Mouse (Mus musculus): Measurements from ENCODE around the gene Crnkl1.
A peak's percentile ranks its signal among the peaks of the same experiment; 100 is the strongest.
"Not testable (repeated sequence)": the region's sequence is repeated elsewhere in the genome, so short reads cannot be mapped to it uniquely, and the experiment has no call there.

Crnkl1 gene

DNA sequence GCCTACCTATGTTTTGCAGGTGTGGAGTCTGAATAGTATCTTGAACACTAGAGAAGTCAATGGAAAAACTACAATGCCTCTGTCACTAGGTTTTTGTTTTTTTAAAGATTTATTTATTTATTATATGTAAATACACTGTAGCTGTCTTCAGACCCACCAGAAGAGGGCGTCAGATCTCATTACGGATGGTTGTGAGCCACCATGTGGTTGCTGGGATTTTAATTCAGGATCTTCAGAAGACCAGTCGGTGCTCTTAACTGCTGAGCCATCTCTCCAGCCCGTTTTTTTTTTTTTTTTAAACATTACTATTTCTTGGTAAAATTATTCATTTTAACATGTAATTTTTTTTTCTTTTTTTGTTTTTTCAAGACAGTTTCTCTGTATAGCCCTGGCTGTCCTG is 28.9 kb downstream of the Crnkl1 start:
- DNase-seq = not testable (repeated sequence)

DNA sequence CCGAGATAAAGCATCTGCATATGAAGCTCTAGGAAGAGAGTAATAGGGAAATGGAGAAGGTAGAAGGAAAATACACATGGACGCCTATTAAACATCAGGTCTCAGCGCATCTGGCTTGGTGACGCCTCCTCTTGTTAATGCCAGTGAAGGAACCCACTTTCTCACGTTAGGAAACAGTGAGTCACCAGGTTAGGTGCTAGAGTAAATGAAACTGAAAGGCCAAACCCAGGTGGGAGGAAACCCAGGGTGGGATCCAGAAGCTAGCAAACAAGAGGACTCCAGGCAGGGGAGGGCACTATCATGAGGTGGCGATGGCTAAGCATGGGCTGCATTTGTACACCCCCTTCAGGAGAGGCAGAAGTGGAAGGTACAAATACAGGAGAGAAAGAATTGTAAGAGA is 29.7 kb downstream of the Crnkl1 start:
- no peak for DNase-seq

DNA sequence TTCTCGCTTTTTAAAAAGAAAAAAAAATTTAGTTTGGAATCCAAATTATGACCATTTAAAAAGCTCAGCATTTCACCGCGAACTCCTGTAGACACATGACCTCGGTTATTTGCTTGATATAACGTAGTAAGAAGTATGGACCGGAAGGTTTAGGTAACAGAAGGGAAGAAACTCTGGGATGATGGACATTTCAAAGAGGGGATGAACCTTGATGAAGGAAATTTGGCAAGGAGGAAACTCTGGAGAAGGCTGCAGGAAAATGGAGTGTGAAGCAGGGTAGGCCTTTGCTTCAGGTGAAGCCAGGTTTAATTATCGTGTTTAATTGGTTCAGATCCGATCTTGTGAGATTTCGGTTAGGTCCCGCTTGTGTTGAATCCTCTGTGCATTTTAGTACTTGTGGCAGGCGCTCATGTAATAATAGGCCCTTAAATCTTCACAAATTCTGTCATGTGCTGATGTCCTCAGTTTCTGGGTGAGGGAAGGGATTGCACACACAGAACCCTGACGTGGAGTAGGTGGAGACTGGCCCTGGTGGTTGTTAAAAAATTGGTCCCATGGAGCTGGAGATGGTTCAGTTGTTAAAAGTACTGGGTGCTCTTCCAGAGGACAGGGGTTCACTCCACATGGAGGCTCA is 30.7 kb downstream of the Crnkl1 start:
- DNase-seq = no peak

DNA sequence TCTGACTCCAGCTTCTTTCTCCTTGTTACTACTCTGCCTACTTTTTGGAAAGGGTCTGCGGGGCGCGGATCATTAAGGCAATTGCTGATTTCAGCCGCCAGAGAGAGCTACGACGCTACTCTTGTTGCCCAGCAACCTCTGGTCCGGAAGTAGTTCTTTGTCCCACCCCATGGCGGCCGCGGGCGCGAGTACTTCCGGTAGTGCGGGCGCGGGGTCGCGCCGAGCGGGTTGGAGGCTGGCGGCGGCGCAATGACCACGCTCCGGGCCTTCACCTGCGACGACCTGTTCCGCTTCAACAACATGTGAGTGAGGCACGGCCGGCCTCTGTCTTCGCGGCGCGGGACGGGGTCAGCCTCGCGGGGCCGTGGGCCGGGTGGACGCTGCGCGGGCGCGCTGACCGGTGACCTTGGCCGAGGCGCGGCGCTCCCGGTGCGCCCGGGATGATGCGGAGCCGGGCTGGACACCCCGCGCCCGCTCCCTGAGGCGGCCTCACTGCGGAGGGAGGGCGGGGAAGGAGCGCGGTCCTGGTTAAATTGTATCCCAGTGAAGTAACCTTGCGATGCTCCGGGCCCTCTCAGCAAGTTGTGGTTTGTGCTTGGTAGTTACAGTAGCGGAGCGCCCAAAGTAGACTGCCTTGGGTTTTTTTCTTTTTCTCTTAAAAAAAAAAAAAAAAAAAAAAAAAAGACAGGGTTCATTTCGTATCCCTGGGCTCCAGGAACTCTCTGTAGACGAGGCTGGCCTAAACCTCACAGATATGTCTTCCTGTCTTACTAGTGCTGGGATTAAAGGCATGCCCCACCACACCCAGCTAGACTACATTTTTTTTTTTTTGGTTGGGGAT is 31.5 kb downstream of the Crnkl1 start:
- DNase-seq = peak; percentile 94

DNA sequence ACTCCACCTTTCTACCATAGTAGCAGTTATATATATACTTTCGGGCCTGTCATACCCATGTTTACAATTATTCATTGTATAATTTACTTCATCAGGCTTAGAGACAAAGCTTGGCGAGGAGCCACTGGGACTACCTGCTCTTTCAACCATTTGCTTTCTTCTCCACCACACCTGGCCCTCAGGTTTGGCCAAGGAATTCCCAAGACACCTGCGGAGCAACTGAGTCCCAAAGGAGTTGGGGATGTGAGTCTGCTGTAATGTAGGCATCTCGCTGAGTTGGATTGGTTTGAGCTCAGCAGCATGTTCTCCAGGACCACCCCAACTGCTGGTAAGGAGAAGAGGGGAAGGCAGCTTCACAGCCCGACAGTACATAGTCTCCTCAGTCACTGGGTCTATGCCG is 33.0 kb downstream of the Crnkl1 start, which contains the start of gene Naa20:
Naa20 (plus strand) TSS at position 239 of the 400 bp plus-strand sequence.
- no peak for DNase-seq

DNA sequence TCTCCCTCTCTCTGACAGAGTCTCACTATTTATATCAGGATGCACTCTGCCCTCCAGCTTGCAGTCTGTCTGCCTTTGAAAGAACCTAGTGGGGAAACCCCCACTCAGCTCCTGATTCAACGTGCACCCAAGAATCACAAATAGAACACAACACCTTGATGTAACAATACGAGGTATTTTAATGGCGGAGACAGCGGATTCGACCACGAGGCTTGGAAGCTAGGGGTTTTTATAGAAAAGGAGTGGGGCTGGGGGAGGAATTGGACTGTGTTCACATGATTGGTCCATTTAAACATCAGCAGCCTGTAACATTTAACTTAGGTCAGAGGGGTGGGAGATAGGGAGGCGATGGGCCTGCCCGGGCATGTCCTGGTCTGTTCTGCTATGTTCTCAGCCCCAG is 34.5 kb downstream of the Crnkl1 start:
- DNase-seq = not testable (repeated sequence)

DNA sequence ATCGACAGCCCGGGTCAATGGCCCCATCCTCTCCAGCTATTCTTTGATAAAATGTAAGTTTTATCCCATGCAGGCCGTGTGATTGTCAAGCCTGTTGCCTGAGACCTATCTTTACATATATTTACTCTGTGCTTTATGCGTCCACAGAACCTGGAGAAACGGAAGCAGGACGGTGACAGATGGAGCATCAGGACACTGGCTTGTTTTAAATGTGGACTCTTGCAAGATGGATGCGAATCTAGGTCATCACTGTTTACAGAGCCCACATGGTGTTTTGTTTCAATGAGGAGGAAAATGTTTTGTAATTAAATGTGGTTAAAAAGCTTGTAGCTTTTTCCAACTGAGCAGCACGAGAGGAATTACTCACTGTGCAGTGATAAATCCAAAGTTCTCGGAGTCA is 36.7 kb downstream of the Crnkl1 start:
- no peak for DNase-seq

DNA sequence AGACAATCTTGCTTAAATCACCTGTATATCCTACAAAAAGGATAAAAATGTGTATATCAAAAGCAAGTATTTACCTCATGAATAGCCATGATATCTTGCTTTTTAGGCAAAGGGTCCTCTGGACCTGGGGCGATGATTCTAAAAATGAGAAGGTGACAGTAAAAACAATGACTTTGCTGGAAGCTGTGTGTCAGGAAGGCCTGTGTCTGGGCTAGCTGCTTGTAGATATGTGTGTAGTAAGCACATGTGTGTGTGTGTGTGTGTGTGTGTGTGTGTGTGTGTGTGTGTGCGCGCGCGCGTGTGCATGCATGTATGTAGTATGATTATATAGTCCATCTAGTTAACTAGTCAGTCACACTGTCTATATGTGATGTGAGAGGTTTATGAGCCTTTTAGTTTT is 41.1 kb downstream of the Crnkl1 start:
- DNase-seq = no peak

DNA sequence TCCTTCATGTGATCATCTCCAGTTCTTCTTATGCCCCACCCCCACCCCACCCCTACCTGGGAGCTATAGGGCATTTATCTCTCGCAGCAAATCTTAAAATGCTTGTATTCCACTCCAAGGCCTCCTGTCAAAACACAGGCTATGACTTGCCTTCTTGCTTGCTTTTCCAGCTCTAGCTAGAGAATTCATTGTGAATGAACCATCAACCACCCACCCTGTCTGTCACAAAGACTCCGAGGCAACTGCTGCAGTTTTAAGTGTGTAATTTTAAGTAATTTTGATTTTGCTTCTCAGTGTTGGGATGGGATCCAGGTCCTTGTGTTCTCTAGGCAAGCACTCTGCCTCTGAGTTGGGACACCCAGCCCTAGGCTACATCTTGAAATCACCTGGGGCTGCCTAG is 44.2 kb downstream of the Crnkl1 start:
- no peak for DNase-seq

DNA sequence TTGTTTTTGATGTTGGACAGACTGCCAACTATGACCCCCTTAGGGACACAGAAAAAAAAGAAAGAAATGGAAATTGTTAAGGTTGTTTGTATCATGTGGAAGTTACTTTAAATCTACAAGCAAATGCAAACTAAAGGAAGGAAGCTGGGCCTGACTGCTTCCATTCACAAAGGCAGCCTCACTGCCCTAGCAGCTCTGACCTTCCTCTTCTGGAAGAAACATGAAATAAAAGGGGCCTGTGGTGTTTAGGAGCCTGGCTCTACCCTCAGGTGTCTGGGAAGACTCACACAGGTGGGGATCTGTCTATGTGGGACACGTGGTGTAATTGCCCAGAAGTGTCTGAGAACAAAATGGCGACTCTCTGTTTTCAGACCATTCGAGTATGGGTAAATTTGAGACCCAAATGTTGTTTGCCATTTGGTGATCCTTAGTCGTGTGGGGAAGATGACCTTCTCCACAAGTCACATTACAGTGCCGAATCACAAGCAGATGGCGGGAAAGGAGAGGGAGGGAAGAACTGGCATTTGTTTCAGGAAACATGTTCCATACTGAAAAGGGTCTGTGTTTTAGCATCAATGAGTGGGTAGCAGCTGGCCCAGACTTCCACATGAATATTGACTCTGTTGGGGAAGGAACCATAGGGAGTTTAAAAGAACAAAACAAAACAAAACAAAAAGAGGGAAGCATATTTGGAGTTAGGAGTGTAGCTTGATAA is 45.9 kb downstream of the Crnkl1 start:
- DNase-seq = no peak

DNA sequence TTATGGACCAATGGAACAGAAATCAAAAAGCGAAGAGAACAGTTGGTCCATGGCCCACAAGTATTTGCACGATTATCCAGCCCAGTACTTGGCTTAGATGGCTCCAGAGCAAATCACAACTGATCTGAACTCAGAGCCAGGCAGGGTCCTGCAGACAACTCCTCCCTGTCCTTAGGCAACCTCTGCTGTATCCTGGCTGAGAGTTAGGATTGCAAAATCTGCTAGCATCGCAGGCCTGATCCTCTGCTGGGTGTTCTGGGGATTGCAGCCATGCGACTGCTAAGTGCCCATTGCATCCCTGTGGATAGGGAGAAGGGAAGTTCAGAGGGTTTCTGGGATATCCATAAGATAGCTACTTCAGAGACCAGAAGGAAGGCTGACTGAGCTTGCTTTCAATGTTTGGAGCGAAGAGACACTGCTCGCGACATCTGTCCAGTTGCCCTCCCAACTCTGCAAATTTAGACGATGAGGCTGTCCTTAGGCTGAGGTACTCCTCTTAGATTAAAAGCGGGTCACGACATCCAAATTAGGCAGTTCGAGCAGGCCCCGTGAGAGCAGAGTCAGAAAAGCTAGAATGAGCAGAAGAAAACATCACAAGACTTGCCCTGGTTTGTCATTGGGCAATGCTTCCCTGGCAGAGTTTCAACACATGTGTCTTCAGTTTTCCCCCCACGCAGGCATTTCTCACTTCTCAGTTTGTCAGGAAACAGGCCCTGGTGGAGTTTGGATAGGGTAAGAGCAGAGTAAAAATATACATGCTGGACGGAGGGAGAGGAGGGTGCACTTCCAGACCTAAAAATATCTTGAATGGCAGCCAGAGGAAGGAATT is 46.7 kb downstream of the Crnkl1 start:
- DNase-seq = peak; percentile 88

DNA sequence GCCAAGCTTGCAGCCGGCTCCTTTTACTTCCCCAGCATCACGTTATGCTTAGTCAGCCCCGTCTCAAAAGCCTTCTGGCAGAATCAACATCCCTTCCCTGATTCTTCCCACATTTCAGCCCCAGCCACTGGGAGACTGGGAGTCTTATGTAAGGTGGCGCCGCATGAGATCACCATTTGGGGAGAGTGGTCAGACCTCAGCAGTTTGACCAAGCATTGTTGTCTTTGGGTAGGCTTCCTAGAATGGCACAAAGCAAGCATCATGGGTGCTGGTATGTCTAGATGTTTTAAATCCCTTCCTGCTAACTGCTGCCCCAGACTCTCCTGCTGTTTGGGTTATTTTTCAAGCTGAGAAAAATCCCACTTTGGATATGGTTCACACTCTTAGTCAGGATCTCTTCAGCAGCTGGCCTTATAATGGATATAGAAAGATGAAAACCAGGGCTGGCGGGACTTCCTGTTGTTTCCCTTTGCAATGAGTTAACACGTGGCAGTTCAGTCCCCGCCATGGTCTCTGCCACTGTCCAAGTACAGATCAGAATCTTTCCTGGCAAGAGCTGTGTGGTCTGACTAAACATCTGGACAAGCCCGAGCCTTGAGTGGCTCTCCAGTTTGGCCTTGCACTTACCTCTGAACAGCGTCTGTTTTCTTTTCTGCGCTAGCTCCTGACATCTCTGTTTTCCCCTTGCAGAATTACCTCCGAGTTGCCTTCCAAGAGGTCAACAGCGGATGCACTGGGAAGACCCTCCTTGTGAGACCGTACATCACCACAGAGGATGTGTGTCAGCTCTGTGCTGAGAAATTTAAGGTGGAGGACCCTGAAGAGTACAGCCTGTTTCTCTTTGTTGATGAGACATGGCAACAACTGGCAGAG is 49.7 kb downstream of the Crnkl1 start:
- peak; percentile 59 for DNase-seq

DNA sequence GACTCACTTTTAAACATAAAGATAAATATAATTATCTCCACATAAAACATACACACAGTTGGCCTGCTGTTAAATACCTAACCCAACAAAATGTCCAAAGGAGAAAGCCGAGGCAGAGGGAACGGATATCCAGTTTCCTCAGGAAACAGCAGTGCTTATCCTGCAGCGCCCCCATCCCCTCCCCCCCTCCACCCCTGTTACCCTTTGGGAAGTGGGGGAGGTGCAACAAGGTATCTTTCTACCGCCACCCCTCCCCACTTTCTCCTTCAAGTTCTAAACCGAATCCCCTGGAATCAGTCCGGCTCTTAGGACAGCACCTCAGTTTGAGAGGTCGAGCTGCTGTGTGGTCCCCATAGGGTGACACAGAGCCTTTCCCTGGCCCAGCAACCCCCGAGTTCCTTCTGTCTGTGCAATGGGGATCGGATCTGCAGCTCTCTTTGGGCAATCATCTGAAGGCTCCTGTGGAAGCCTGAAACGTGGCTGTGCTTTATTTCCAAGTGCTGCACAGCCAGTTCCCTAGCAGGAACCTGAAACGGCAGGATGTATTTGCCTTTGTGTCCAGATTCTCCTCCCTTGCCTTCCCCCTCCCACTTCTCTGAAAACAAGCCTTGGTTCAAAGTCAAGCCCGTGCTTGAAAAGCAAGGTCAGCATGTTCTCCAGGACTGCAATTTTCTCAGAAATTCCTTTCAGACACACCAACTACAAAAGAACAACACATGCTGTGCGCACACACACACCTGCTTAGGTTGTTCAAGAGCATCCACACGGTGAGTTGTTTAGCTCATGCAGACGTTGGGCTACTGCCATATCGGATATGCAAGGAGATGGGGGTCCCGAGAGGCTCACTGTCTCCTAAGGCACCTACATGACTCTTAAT is 50.5 kb downstream of the Crnkl1 start:
- no peak for DNase-seq

DNA sequence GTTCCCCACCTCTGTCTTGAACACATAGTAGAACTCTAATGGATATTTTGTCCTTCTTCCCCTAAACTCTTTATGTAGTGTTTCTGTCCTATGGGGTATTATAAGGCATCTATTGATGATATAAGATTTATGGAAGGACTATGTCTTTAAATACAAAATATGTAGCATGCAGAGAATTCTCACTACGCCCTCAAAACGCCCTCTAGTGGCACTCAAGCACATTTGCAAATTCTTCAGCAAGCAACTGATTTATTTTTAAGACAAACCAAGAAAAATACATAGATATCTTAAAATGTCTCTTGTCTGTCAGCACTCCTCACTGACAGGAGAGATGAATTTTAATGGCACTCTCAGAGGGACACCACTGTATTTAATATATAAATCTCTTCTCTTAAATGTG is 52.4 kb downstream of the Crnkl1 start:
- DNase-seq = no peak

DNA sequence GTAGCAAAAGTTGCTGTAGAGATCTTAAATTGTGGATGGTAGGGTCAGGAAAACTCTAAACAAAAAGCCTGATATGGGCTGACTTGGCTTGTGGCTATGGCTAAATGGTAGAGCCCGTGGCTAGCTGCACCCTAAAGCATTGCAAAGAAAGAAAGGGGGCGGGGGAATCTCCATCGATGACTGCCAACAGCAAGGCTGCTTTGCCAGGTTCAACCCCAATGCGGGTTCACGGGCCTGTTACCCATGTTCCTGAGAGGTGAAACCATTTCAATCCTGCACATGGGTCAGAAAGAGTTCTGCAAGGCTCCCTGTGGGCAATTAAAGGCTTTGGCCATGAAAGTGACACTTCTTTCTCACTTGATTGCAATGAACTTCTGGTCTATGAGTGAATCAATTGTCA is 52.9 kb downstream of the Crnkl1 start:
- DNase-seq = no peak

DNA sequence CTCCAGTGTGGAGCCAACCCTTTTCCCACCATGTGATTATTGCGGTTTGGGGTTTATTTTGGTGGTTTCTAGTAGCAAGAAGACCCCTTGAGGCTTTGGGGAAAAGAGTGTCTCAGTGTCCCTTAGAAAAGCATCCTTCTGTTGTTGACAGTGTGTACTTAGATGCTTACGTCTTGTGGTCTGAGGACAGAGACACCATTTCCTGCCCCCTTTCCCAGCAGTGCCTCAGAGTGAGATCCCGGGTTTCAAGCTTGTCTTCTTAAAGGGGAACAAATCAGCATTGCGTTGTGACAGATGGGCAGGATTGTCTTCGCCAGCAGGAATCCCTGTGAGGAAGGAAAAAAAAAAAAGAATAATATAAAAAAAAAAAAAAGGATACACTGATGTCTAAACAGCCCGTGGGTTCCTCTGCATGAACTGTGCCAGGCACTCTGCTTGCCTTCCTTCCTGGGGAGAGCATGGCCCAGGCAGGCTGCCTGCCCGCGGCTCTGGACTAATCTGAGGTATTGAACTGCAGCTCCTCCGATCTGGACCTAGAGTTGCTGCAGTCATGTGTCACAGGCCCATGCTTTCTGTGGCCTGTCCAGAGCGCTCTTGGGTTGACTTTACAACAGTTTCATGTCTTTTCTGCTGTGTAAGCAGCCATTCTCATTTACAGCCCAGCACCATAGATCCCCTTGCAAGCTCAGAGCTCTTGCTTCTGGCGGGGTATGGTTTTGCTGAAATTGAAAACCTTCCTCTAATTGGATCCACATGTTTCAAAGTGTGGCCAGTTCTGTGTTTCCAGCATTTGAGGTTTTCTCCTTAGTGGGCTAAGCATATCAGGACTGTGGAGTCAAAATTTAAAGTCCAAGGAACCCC is 53.7 kb downstream of the Crnkl1 start:
- peak; percentile 36 for DNase-seq

DNA sequence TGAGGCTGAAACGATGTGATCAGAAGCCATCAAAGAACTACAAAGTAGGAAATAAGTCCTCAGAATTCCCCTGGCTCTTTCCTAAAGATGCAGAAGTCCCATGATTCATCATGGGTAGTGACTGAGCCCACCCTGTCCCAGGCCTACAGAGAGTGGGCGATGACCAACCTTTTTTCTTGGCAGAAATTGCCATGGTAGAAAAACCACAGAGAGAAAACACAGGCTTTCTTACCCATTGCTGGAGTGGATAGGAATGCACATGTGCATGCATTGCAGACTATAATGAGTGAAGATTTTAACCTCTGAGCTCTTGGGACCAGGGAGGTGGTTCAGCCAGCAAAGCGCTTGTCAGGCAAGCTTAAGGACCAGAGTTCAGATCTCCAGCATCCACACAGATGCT is 57.6 kb downstream of the Crnkl1 start:
- no peak for DNase-seq

DNA sequence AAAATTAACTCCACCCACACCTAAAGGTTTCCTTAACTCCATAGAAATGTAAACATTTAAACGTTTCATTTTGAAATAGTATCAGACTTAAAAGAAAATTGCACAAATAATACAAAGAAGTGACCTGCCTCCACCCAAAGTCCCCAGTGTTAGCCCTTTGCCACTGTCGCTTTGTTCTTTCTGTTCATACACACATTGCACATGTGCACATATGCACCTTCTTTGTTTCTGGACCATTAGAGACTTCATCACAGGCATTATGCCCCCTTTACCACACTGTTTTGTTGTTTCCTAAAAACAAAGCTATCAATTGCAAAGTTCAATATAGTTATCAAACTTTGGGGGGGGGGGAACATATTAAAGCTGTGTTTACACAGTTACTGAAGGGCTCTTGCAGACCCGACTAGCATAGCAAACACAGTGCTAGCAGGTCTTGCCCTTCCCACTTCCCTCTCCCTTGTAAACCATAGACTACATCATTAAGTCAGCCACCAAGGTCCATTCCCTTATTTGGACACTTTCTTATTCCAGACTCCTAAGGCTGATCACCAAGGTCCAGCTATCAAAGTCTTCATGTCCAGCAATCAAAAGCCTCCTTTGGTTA is 59.8 kb downstream of the Crnkl1 start:
- DNase-seq = no peak

DNA sequence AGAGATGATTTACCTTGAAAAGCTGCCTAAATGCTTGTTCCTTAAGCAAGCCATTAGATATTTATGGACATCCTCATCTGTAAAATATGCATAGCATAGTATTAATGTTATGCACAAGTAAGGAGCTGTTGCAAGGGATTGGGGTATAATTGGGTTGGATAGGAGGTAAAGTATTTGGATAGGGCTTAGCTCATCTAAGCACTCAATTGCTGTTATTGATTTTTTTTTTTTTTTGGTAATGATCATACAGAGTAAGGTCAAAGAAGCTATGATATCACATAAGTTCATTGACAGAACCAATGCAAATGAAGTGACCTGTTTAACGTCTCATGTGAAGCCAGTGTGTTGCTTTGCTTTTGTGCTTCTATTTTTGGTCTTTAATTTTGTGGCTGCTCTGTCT is 60.9 kb downstream of the Crnkl1 start:
- DNase-seq = no peak
